Mouse (Mus musculus) urinary bladder, postnatal 36 days (tissue): Measurements from ENCODE around the gene Med14.

Source experiments
- DNase-seq, 2 experiments: peaks; one replicate each; pipeline ENCODE4 v3.0.0; 2022; ENCODE audit warnings: low spot score in 2 of 2, mixed read lengths in 1 of 2

Gene Med14

DNA sequence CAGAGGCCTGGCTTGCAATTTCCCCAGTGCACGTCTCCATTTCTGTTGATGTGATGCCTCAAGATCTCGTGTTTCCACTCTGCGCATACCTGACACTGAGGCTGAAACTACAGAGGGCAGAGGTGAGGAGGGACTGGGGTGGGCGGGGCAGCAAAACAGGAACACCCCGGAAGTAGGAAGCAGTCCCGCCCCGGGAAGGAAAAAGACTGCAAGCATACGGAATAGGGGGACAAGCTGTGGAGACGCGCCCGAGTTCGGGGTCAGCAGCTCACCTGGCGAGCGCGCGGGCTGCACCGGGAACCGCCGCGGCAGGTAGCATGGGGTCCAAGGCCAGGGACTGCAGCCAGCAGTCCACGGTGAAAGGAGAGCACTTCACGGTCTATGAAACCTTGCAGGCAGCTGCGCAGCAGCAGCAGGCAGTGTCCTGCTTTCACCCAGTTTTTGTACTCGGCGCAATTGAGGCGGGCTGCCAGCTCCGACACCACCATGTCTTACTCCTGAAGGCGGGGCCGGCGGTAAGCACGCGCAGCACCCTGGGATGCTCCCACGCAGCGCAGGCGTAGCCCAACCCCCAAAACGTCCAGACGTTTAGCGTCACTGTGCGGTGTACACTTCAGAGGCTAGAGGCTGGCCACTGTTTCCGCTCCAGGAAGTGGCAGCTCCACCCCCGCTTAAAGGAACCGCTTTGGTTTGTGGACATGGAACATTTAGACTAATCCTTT lies 88.7 kb downstream of the Med14 start, which contains the start of gene 1810030O07Rik:
Gene 1810030O07Rik (minus strand): TSS at position 615 of the 722 bp plus-strand sequence.
- peak; percentile 77 to 89 for DNase-seq

DNA sequence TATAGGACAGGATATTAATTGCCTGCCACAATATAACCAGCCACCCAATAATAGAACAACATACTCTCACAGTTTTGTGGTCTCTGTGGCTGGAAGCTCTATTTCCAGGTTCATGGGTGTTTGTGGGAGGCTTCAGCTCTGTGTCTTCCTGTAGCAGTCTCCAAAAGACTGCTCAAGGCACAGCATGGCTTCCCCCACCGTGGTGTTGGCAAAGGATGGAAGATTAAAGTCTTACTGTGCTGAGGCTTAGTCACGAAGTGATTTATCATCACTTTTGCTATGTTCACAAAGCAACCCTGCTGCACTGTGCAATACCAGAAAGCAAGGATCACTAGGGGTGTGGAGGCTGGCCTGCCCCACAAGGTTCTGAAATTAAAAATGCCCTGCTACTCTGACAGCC lies 108.0 kb downstream of the Med14 start:
- no peak for DNase-seq

DNA sequence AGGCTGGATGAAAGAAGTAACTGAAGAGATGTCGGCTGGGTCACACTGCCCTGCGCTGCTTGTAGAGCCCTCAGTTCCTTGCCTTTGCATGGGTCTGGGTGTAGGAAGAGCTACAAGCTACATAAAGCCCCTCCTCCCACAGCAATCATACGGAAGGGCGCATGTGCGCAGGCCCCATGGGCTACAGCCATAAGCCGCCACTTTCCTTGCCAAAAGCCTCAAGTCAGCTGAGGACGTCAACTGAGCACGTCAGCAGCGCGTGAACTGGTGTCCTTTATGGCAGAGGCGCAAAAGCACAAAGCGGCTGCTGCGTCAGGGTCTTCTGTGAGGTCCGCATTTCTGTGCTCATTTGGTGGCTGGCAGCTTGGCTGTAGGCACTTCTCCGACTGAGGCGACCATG lies 110.0 kb downstream of the Med14 start:
- no peak for DNase-seq

DNA sequence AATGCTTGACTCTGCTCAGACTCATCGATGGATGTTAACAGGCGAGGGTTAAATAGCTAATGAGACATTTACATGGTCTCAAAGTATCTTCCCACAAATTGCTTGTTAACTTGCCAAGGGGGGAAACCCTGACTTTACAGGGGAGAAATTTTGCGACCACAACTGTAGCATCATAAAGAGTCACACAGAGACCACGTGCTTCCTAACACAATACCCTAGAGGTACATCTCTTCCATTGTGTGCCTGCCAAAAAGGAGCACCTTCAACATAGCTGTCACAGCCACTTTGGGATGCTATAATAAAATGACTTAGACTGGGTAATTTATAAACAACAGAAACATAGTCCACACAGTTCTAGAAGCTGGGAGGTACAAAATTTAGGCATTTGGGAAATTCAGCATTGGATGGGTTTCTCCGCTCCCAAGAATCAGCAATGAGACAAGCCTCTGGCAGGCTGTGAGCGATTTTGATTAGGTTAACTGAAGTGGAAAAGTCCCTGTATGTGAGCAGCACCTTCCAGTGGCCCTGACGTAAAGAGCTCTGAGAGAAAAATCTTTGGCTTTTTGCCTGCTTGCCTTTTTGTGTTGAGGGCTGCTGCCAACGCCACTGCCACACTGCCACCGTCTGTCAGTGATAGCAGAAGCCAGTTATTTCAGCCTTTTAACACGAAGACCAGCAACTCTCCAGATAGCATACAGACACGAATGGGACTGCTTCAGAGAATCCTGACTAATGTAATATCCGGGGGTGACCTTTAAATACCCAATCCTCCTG lies 116.2 kb downstream of the Med14 start:
- no peak for DNase-seq

DNA sequence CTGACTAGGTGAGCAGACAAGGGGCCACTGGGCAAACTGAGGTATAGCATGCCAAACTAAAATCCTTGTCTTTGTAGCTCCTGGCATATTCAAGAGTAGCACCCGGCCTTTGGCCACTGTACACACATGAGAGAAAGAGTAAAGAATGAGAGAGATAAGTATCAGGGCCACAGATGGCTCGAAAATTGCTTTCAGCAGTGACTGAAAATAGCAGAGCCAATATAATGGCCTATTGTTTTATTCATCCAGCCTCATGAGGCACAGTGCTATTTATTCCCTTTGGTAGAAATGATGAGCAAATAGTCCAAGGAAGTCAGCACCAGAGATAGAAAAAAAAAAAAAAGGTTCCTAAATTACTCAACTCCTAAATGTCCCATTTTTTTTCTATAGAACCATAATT lies 116.9 kb downstream of the Med14 start:
- DNase-seq, result no peak
